Mouse (Mus musculus) heart, postnatal 0 days (tissue): ENCODE results near the gene Cfap57.

ENCODE experiments used
- CTCF ChIP-seq: IDR thresholded peaks from 2 replicates; pipeline ENCODE4 v1.5.1; 2016; ENCODE audit warnings: antibody characterized with exemption, control low read depth, low read depth
- EP300 ChIP-seq: IDR thresholded peaks from 2 replicates; pipeline ENCODE4 v1.6.1; 2016; ENCODE audit warnings: antibody characterized with exemption, low read depth

DNA sequence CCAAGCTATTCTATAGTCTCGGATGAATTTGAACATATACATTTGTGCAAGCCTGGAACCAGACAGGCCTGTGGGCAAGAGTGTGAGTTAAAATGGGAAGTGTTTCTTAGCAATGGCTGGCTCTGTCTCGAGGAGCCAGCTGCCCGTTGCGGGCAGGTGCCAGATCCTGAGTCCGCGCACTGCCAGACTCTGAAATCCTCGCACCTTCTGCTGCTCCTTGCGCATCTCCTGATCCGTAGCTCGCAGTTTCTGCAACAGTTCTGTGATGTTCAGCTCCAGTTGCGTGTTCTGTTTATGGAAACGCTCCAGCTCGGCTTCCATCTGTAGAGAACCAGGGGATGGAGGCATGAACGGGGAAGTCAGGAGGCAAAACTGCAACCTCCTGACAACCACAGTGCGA, 49.1 kb downstream of the Cfap57 start:
- TF ChIP-seq CTCF (no peak), EP300 (no peak)
